Mouse (Mus musculus) small intestine, adult 2 months (tissue): Measurements from ENCODE around the gene Borcs8. TPM values are rescaled to one million over a fixed set of nuclear protein-coding genes. Genes with fewer than 3 reads are reported as not detected.
A peak's percentile ranks its signal among the peaks of the same experiment; 100 is the strongest.

Experiments
- H3K27ac ChIP-seq: fragments of 200-500 bp; 2 replicates; pipeline ENCODE4 v1.5.1; 2012; ENCODE audit warnings: low read depth, low read length, control low read depth, inconsistent platforms; ENCODE audit not compliant: insufficient read depth
- H3K27me3 ChIP-seq: fragments of 200-500 bp; 2 replicates; pipeline ENCODE4 v1.6.1; 2012; ENCODE audit warnings: mild to moderate bottlenecking, moderate library complexity, low read length, inconsistent platforms; ENCODE audit not compliant: control insufficient read depth, insufficient read depth
- H3K36me3 ChIP-seq: fragments of 200-500 bp; 2 replicates; pipeline ENCODE4 v1.6.1; 2012; ENCODE audit warnings: mild to moderate bottlenecking, low read length, control low read depth, inconsistent platforms; ENCODE audit not compliant: control insufficient read depth, insufficient read depth
- H3K4me1 ChIP-seq: fragments of 200-500 bp; 2 replicates; pipeline ENCODE4 v1.6.1; 2012; ENCODE audit warnings: low read length, inconsistent platforms, mixed read lengths; ENCODE audit not compliant: control insufficient read depth, insufficient read depth, insufficient read length
- H3K4me3 ChIP-seq: fragments of 200-500 bp; 2 replicates; pipeline ENCODE4 v1.5.1; 2012; ENCODE audit warnings: low read depth, mild to moderate bottlenecking, control low read depth, inconsistent platforms, low read length, moderate library complexity
- CTCF ChIP-seq: fragments of 200-500 bp; IDR thresholded peaks from 2 replicates; pipeline ENCODE4 v1.5.1; 2012; ENCODE audit warnings: low read depth, mild to moderate bottlenecking, control low read depth, inconsistent platforms, low read length, moderate library complexity, mixed read lengths; ENCODE audit not compliant: insufficient replicate concordance, insufficient read length; ENCODE audit errors: extremely low read depth
- POLR2A ChIP-seq: fragments of 200-500 bp; IDR thresholded peaks from 2 replicates; pipeline ENCODE4 v1.6.1; 2012; ENCODE audit warnings: low read depth, mild to moderate bottlenecking, control low read depth, inconsistent platforms, low read length, moderate library complexity
- WGBS: fragments of 180-500 bp; shearing (Covaris S2); methylation state at CpG from one replicate; pipeline ENCODE4 v1.1.7; 2018; 5-methylcytosine and 5-hydroxymethylcytosine counted together
- polyA plus RNA-seq: library from polyadenylated mRNA; depleted of rRNA; stranded (reverse); fragments of >200 nt; gene quantifications from 2 replicates; pipeline ENCODE4 v1.2.3, GENCODE M21; 2012; rRNA removed

Borcs8 gene
- polyA plus RNA-seq, result 43.3 and 83.7 TPM in 2 replicates

DNA sequence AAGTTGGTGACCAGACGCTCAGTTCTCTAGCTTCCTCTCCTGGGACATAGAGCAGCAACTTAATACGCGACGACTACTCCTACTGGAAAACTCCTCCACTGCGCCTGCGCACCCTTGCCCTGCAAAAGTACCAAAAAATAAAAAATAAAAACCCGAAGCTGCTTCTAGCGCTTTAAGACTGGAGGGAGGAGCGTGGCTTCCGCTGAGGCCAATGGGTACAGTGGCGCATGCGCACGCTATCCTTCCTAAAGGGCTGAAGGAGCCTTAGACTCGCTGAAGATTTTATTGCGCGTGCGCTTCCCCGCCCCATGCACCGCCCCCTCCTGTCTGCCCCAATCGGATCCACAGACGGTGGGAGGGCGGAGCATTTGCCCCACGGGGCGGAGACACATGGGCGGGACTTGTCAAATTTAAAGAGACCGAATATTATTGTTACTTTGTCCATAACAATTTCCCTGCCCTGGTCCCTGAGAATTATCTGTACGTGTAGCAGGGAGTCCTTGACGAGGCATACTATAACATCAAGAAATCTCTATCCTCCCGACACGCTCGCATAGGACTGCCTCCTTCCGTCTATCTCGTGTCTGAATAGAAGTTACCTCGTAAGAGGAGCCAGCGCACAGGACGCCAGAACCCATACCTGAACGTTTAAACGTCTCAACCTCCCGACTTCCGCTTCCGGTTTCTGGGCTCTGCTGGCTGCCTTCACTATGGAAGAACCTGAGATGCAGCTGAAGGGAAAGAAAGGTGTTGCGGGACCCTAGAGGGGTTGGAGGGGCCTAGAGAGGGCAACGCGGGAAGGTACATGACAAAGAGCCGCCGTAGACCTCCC, at the start of gene Borcs8, which contains the start of the genes Rfxank and Mef2b:
Gene Borcs8, plus strand, starts transcription at position 474 of the 832 bp plus-strand sequence.
Gene Rfxank, minus strand, starts transcription at position 129 of the 832 bp plus-strand sequence.
Gene Mef2b, plus strand, starts transcription at position 686 of the 832 bp plus-strand sequence.
- Histone ChIP-seq H3K36me3 (peaks cover 33% of the 10 kb centered on the region), H3K4me1 (peaks cover 12% of the 10 kb centered on the region), H3K4me3 (peak within 1 kb of the TSS; percentile 88), H3K27ac (peak within 1 kb of the TSS; percentile 80), H3K27me3 (no peaks in the 10 kb centered on the region)
- WGBS, result under 1% methylated on average over 46 of the region's 46 CpGs
- TF ChIP-seq POLR2A (peak; percentile 57; the same call in 1 of the 2 replicates), CTCF (no peak)

DNA sequence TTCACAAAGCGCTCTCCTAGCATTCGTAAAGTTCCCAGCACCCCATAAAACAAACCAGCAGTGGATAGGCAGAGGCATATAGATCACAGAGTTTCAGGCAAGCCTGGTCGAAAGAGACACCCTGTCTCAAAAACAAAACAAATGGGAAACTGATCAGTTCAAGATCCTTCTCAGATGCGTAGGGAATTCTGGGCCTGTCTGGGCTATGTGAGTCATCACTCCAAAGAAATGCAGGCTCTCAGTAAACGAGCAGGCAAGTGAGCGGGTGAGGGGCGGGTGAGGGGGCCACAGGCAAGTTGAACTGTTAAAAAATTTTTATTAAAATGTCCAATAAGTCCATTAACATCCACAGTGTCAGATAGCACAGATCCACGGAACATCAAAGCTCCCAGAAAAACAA, 46.5 kb upstream of the Borcs8 start:
- 57% methylated on average over 8 of the region's 8 CpGs for WGBS
- peaks cover 3% of the 10 kb centered on the region; the same call in 1 of the 2 replicates for H3K4me1 ChIP-seq
- no peak overlapping the region for H3K4me3 ChIP-seq
- no peaks in the 10 kb centered on the region for H3K36me3 ChIP-seq
- H3K27me3 ChIP-seq, result peaks cover 24% of the 10 kb centered on the region
- no peak overlapping the region for H3K27ac ChIP-seq
- TF ChIP-seq CTCF (no peak), POLR2A (no peak)

DNA sequence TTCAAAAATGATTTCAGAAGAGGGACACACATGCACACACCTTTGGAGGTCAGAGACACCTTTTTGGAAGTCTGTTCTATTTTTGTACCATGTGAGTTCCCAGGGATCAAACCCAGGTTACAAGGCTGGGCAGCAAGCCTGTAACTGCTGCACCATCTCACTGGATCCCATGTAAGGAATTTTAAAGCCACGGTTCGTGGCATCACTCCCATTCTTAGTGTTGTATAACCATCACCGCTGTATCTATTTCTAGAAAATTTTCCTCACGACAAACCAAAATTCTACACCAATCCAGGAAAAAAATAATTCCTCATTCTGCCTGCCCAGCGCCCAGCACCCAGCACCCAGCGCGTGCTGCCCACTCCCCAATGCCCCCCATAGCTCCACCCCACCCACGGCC, 40.0 kb upstream of the Borcs8 start:
- H3K4me3 ChIP-seq, result no peak overlapping the region
- H3K27me3 ChIP-seq, result no peaks in the 10 kb centered on the region
- 60% methylated on average over 8 of the region's 8 CpGs for WGBS
- TF ChIP-seq POLR2A (no peak), CTCF (no peak)
- no peaks in the 10 kb centered on the region for H3K36me3 ChIP-seq
- H3K4me1 ChIP-seq, result no peaks in the 10 kb centered on the region
- no peak overlapping the region for H3K27ac ChIP-seq

DNA sequence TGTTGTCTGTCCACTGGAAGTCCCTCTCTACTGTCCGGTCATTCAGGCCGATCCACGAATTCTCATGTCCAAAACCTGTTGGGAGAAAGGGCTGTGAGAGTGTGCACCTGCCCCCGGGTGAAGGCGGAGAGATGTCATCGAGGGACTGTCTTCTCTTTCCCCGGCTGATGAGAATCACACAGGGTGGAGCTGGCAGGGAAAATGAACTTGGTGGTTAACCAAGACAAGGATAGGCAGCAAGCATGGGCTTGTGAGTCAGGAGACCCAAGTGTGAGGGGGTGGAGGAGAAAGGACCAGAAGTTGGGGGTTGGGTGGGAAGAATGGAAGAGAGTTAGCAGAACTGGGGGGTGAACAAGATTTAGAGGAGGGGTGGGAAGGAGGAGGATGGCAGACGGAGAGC, 39.1 kb upstream of the Borcs8 start:
- WGBS, result 73% methylated on average over 8 of the region's 8 CpGs

DNA sequence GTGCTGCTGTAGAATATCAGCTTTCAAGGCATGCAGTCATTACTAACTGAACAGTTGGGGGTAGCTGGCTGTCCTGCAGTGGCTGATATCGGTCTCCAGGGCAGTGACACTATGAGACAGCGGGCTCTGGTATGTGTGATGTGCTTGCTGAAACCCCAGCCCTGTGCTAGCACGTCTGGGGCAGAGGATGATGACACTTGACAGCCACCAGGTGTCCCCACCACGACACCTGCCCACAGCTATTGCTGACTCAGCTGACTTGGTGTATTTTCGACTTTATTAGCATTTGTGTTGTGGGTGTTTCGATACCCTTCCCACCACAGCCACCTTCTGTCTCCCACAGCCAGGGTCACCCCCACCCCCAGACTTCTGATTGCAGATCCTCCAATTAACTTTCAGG, 34.8 kb upstream of the Borcs8 start:
- no peaks in the 10 kb centered on the region for H3K4me1 ChIP-seq
- TF ChIP-seq POLR2A (no peak), CTCF (peak; percentile 65; the same call in 1 of the 2 replicates)
- H3K4me3 ChIP-seq, result no peak overlapping the region
- H3K36me3 ChIP-seq, result no peaks in the 10 kb centered on the region
- H3K27ac ChIP-seq, result no peak overlapping the region
- 7% methylated on average over 6 of the region's 6 CpGs for WGBS
- H3K27me3 ChIP-seq, result no peaks in the 10 kb centered on the region

More for the DNA sequence above, 39.1 kb upstream of the Borcs8 start:
- no peak overlapping the region for H3K27ac ChIP-seq
- no peak overlapping the region for H3K4me3 ChIP-seq
- no peaks in the 10 kb centered on the region for H3K4me1 ChIP-seq
- H3K36me3 ChIP-seq, result no peaks in the 10 kb centered on the region
- TF ChIP-seq POLR2A, result no peak
- TF ChIP-seq CTCF, result no peak
- no peaks in the 10 kb centered on the region for H3K27me3 ChIP-seq

DNA sequence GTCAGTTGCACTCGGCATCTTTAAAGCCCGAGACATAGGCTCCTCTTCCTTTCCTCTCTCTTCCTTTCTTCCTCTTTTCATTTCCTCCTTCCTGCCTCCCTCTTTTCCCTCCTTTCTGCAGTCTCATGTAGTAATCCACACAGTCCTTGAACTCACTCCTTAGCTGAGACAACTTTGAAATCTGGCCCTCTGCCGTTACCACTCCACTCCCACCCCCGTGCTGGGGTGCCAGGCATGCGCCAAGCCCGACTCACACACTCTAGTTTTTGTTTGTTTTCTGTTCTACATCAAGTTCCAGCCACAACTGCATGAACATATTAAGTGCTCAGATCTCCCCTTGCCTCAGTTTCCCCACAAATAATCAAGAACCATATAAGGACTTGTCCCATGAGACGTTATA, 34.4 kb upstream of the Borcs8 start:
- WGBS, result 63% methylated on average over 7 of the region's 7 CpGs

DNA sequence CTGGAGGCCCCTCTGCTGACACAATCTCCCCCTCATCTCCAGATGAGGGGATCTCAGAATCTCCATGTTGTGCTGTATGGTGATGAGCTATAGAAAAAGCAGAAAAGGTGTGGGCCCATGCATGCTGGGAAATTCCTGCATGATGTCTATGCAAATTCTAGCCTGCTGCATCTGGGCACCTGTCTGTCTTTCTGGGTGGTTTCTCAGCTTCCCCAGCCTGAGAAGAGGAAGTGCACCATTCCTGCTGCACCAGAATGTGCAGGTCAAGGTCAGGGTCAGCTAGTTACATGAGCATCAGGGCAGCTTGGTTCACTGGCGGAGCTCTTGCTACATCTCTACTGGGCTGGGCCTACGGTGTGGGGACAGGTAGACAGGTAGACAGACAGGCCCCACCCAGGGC, 28.8 kb upstream of the Borcs8 start:
- Histone ChIP-seq H3K27me3 (peaks cover 35% of the 10 kb centered on the region), H3K36me3 (no peaks in the 10 kb centered on the region), H3K27ac (no peak overlapping the region), H3K4me3 (no peak overlapping the region), H3K4me1 (peaks cover 4% of the 10 kb centered on the region; the same call in 1 of the 2 replicates)
- TF ChIP-seq POLR2A (no peak), CTCF (no peak)
- WGBS, result 66% methylated on average over 2 of the region's 2 CpGs

More for the DNA sequence above, 34.4 kb upstream of the Borcs8 start:
- H3K4me1 ChIP-seq, result no peaks in the 10 kb centered on the region; the same call in 1 of the 2 replicates
- no peak overlapping the region for H3K27ac ChIP-seq
- no peaks in the 10 kb centered on the region for H3K36me3 ChIP-seq
- TF ChIP-seq POLR2A (no peak), CTCF (no peak)
- no peaks in the 10 kb centered on the region for H3K27me3 ChIP-seq
- no peak overlapping the region for H3K4me3 ChIP-seq
